Mouse (Mus musculus) megakaryocyte progenitor cell, adult 5-6 weeks (primary cell): ENCODE data around the gene Gm49425. TPM values are rescaled to one million over a fixed set of nuclear protein-coding genes. Genes with fewer than 3 reads are reported as not detected.
"Not testable (repeated sequence)": the region's sequence is repeated elsewhere in the genome, so short reads cannot be mapped to it uniquely, and the experiment has no call there.

Experiments
- ATAC-seq: replicated peaks from 2 replicates; pipeline ENCODE4 v1.8.0; 2016; ENCODE audit warnings: mild to moderate bottlenecking, moderate TSS enrichment, inconsistent platforms; ENCODE audit not compliant: poor library complexity
- total RNA-seq, 2 experiments: library from RNA; stranded (forward) in 1 of 2; stranded (reverse) in 1 of 2; fragments of 157-497, 149-512 nt in 1 of 2; fragments of 200-1000 nt in 1 of 2; gene quantifications; 2 replicates each; pipeline versions ENCODE4 v1.2.3 to v1.2.4; 2015 to 2017

Gm49425 gene
- 0.64 TPM in 1 of 2 replicates, not detected in the other for total RNA-seq (2015)
- not detected in 2 replicates for total RNA-seq (2017)

GRCm38 (mm10) chr15:101517161-101517560, at the start of gene Gm49425:
Gene Gm49425 (minus strand): TSS chr15:101517261.
- not testable (repeated sequence) for ATAC-seq

DNA sequence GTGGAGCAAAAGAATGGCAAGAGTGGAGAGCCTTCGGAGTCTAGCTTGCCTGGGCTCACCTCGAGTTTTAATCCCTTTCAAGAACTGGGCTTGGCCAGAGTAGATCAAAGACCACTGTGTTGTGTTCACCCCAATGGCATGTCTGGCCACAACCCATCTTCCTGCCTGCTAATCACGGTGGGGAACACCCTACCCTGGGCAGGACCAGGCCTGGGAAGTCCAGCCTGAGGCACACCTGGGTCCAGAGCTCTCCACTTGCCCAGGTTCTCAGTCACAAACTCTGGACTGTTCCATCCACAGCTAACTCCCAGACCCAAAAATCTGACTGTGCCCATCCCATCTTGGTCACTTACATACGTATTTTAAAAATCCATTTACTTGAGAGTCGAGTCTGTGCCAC, 45.8 kb upstream of the Gm49425 start, which contains the start of gene Krt90:
Krt90 (minus strand) TSS at position 101 of the 400 bp plus-strand sequence.
- ATAC-seq = no peak

DNA sequence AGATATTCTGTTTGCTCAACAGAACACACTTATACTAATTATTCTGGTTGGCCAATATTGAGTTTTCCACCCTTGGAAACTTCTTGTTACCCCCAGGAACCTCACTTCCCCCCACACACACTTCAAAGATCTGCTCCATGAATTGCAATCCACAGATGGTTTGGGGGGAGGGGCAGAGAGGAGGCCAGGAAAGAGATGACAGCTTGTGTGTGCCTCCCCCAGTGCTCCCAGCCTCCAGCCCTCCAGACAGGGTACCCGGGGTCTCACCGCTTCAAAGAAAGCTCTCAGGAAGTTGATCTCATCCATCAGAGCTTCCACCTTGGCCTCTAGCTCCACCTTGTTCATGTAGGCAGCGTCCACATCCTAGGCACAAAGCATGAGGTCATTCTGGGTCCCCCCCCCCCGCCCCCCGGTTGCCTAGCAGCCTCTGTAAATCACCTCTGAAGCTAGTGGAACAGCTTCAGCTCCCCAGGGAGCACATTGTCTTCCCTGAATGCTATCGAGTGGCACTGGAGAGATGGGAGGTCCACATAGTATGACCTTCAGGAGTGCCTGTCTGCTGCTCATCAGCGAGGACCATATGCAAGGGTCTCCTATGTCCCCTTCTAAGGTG, 41.1 kb upstream of the Gm49425 start:
- ATAC-seq = no peak

GRCm38 (mm10) chr15:101553169-101553568, 36.1 kb upstream of the Gm49425 start:
- peak; percentile 74 for ATAC-seq

DNA sequence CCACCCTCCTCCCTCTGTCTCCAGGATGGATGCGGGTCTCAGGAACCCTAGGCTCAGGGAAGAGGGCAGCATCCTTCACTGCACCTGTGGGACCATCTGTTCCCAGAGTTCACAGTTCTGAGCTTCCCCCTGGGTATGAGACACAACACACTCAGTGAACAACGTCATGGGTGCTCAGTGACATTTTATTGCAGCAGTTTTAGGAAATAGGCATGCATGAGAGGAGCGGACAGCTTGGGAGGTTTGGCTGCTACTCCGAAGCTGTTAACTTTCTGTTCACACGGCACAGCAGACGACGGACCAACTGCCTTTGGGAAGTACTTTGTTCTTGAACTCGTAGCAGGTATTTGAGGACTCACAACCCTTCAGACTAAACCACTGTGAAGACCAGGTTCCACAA, 35.1 kb upstream of the Gm49425 start:
- ATAC-seq = no peak

DNA sequence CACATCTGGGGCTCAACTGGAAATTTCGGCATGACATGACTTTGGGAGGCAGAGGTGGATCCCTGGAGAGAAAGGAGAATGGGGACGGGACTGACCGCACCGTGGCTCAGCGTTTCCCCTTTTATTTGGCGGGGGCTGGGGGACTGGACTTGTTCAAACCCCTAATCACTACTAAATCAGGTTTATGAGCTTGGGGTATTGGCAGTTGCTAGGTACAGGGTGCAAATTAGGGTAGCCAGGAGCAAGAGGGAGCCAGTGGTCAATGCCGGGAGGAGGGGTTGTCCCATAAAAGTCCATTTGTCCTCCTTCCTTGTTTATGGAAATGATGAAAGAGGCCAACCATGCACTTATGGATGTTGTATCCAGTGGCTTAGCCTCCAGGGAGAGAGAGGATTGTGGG, 33.5 kb upstream of the Gm49425 start, which contains the start of gene Krt82:
Krt82 (minus strand) TSS at position 101 of the 400 bp plus-strand sequence.
- no peak for ATAC-seq

- no peak for ATAC-seq
Observed at GRCm38 (mm10) chr15:101544478-101544877, 27.4 kb upstream of the Gm49425 start.

DNA sequence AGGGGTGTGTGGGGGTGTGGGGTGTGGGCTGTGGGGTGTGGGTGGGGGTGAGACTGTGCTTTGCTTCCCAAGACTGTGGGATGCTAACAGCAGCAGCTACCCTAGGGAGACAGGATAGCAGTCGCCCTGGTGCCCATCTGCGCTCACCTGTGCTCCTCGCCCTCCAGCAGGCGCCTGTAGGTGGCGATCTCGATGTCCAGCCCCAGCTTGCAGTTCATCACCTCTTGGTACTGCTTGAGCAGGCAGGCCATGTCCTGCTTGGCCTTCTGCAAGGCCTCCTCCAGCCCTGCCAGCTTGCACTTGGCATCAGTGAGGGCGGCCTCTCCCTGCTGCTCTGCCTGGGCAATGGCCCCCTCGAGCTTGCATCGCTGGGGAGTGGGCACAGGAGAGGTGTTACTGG, 25.5 kb upstream of the Gm49425 start:
- ATAC-seq = no peak

DNA sequence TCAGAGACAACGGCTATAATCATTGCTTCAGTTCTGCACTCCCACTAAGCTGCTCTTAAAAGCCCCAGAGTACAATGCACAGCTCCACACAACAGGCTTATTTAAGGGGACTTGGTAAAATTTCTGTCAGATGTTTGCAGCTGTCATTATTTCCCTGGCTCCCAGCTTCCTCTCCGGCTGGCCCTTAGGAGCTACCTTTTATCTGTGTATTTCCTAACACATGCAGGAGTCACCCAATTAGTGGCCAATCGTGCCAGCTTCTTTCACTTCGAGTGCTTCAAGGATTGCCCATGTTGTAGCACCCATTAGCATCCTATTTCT, 21.5 kb upstream of the Gm49425 start:
- ATAC-seq = no peak

- no peak for ATAC-seq
Observed at GRCm38 (mm10) chr15:101537864-101538579, 21.0 kb upstream of the Gm49425 start.

GRCm38 (mm10) chr15:101536054-101536850, 19.2 kb upstream of the Gm49425 start:
- ATAC-seq = no peak

DNA sequence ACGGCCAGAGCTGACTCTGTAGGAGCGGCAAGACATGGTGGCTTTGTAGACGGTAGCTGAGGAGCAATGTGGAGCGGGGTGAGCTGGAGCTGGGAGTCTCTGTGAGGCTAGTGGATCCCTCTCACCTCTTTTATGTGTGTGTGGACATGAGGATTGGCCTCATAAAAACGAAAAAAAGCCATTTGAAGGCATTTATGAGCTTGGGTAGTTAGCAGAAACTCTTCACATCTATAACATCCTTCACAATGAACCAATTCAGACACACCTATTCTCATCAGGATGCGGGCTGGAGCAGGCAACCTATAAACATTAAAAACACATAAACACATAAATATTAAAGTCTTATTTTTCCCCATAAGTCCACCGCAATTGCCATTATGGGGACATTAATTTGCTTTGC, 15.7 kb upstream of the Gm49425 start, which contains the start of gene Krt84:
Krt84 (minus strand) TSS at position 101 of the 400 bp plus-strand sequence.
- ATAC-seq = no peak

DNA sequence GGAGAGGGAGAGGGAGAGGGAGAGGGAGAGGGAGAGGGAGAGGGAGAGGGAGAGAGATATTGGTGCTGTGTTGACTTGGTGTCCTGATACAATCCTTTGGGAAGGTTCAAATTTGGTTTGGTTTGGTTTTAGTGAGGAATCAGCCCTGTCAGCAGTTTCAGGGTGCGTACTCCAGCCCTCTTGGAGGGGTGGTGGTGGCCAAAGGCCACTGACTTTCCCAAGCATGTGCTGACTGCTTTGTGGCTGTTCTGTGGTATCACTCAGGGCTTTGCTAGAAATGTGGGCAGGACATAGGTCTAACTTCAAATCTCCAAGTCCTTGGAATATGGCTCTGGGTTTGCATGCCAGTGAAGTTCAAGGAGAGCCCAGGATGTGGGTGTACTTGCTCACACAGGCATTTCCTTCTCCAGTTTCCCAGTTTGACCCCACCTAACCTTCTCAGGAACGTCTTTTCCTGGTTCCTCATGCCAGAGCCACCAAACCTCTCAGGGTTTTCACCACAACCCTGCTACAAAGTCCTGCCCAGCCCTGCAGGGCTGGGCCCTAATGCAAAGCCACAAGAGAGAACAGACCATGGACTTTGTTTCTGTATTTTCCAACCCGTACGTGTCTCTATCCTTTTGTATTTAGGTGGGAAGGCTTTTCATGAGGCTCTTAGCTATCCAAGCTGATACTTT, 5.6 kb upstream of the Gm49425 start:
- ATAC-seq = no peak

DNA sequence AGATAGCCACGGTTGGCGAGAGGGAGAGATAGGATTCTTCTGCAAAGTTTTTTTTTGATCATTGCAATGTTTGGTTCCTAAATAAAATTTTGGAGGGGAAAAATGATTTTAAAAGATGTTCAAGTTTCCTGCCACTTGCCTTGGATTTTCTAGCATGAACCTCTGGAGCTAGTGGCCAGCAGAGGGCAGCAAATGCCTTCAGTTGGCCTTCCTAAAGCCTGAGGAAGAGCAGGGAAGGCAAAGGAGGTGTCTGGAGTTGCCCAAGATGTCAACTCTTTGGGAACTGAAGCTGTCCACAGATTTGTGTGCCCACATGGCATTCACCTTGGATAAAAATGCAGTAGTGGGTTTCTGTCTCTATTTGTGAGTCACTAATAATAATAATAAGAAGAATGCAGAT, 2.7 kb upstream of the Gm49425 start:
- ATAC-seq = peak; percentile 68

DNA sequence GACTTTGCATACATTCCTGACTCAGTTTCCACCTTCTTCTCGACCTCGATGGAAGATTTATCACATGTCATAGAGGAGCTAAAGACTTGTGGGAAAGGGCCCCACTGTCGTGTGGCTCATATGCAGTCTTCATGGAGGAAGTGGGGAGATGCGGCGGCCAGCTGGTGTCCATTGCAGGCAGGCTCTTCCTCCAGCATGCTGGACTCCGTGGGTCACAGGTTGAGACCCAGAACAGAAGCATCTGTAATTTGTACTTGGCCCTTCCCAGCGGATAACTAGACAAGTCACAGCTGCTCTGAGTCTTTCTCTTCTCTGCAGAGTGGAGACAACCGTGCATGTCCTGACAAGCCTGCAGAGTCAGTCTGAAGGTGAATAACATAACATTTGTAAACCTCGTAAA, 8.8 kb downstream of the Gm49425 start:
- no peak for ATAC-seq

- ATAC-seq = no peak
Observed at GRCm38 (mm10) chr15:101506896-101507758, 9.9 kb downstream of the Gm49425 start.

DNA sequence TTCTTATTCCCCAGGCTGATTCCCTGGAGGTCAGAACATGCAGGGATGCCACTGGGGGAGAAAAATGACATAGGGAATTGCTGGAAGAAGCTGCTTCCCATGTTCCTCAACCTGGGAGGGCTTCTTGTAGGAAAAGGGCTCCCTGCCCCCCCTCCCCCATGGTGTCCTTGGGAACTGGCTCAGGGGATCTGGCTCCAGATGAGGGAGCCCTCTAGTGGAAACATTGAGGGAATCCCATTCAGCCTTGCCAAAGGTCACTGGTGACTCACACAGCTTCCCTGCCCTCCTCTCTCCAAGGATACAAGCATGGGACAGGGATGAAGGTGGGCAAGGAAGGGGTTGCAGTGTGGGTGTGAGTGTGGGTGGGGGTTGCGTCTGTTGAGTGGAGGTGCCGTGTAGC, 19.9 kb downstream of the Gm49425 start:
- ATAC-seq = peak; percentile 44; the same call in 1 of the 2 replicates

DNA sequence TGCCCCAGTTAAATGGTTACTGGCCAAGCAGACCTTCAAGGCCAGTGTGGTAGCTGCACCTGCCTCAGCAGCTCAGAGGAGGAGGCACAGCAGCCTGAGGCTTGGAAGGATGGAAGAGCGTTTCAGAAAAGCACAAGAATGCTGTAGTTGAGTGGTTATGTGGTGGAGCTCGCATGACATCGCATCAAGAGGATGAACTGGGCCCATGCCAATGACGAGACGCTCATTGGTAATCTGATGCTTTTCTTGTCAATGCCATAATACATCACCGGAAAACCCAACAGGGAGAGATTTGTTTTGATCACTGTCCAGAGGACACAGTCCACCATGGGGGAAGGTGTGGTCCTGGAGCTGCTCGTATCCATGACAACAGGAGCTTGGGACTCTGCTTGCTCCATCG, 21.8 kb downstream of the Gm49425 start:
- no peak for ATAC-seq

GRCm38 (mm10) chr15:101494203-101494602, 22.9 kb downstream of the Gm49425 start:
- no peak for ATAC-seq

DNA sequence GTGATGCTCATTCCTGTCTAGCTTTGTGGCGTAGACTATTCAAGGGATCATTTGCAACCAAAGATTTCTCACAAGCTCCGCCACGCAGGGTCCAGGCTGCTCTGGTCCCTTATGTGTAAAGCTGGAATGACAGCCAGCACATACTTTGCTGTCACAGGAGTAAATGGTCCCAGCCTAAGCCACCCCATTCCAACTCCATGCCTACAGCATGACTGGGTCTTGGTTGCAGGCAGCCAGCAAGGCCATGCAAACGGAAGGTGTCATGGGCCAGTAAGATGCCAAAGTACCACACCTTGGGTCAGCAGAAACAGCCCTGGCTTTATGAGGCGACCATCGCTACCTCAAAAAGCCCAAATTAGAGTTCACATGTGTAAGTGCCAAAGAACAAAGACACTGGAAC, 23.3 kb downstream of the Gm49425 start:
- ATAC-seq = no peak
